Mouse (Mus musculus) forelimb bud, embryonic 11.5 days (tissue): Measurements from ENCODE around the gene Gm17606.

Experiments
- DNase-seq: peaks from one replicate; pipeline ENCODE4 v3.0.0-alpha.2; 2012; ENCODE audit warnings: low read depth, low spot score

Gm17606 gene

GRCm38 (mm10) chr14:54660009-54660408 lies 19.3 kb downstream of the Gm17606 start:
- DNase-seq = peak; percentile 65

- DNase-seq = no peak
Observed at GRCm38 (mm10) chr14:54664477-54665222, 23.9 kb downstream of the Gm17606 start.

GRCm38 (mm10) chr14:54669381-54669780 lies 28.6 kb downstream of the Gm17606 start:
- no peak for DNase-seq

- no peak for DNase-seq
Observed at GRCm38 (mm10) chr14:54674317-54674716, 33.6 kb downstream of the Gm17606 start.

GRCm38 (mm10) chr14:54676290-54676689 lies 35.5 kb downstream of the Gm17606 start:
- no peak for DNase-seq

- no peak for DNase-seq
Observed at GRCm38 (mm10) chr14:54678657-54679304, 38.0 kb downstream of the Gm17606 start.

GRCm38 (mm10) chr14:54682396-54682795 lies 41.6 kb downstream of the Gm17606 start:
- no peak for DNase-seq

- DNase-seq = no peak
Observed at GRCm38 (mm10) chr14:54685471-54685870, 44.7 kb downstream of the Gm17606 start.

- DNase-seq = peak; percentile 90
Observed at GRCm38 (mm10) chr14:54686063-54686521, 45.3 kb downstream of the Gm17606 start, which contains the start of gene 1700123O20Rik. Gene 1700123O20Rik, plus strand, starts transcription at chr14:54686216.

GRCm38 (mm10) chr14:54686522-54687143 lies 45.9 kb downstream of the Gm17606 start, which contains the start of gene Acin1:
Gene Acin1, minus strand, starts transcription at chr14:54686931.
- DNase-seq = peak; percentile 100

- DNase-seq = no peak
Observed at GRCm38 (mm10) chr14:54687251-54687650, 46.5 kb downstream of the Gm17606 start.

- DNase-seq = no peak
Observed at GRCm38 (mm10) chr14:54695042-54695441, 54.3 kb downstream of the Gm17606 start.

- no peak for DNase-seq
Observed at GRCm38 (mm10) chr14:54696752-54697151, 56.0 kb downstream of the Gm17606 start.
